10 mouse cellular contexts compared by ENCODE assay signal in genomic region chr11:68717171-68717840, GRCm38 (mm10). TPM values are rescaled to one million over a fixed set of nuclear protein-coding genes. Genes with fewer than 3 reads are reported as not detected.
A peak's percentile ranks its signal among the peaks of the same experiment; 100 is the strongest.
DNase-seq lines count a peak whose midpoint lies in the region; ATAC-seq and TF ChIP-seq lines count a peak whose summit lies in the region.
"Had no signal": no experiment of that assay in that cellular context is flagged by ENCODE, and none has a peak within 500 bp of the region (broad histone marks: within the 10 kb centered on the region; RNA-seq: fewer than 3 reads in every experiment).

No protein-coding gene starts in this region.

- no peak for TF ChIP-seq CTCF in cerebellum, adult 2 months (IDR thresholded peaks at IDR 0.05; ENCODE audit: borderline replicate concordance, insufficient read depth, low read depth, low read length)

- no peak overlapping the region for H3K4me2 ChIP-seq in limb, embryonic 11.5 days (ENCODE audit: low read depth, severe bottlenecking)
- no peak overlapping the region for H3K4me2 ChIP-seq in heart, embryonic 16.5 days (ENCODE audit: low read depth, low read length)
- no peak overlapping the region for H3K4me2 ChIP-seq in neural tube, embryonic 12.5 days (replicated peaks)
- H3K4me2 ChIP-seq: lung, embryonic 15.5 days had no signal

- H3K9ac ChIP-seq in limb, embryonic 11.5 days (ENCODE audit: low read length) = no peak overlapping the region
- no peak overlapping the region for H3K9ac ChIP-seq in heart, embryonic 16.5 days (ENCODE audit: low read length)
- no peak overlapping the region for H3K9ac ChIP-seq in neural tube, embryonic 12.5 days
- H3K9ac ChIP-seq: lung, embryonic 15.5 days had no signal

- no peak for TF ChIP-seq POLR2A in cerebellum, adult 2 months (IDR thresholded peaks at IDR 0.05; ENCODE audit: borderline replicate concordance, insufficient read depth, low read length)

- H3K36me3 ChIP-seq in limb, embryonic 11.5 days (ENCODE audit: control insufficient read depth, insufficient read depth, low read length) = 0 out of 2 replicates have a peak, but pooled peaks cover 3% of the 10 kb centered on the region
- H3K36me3 ChIP-seq in limb, embryonic 10.5 days = peaks cover 86% of the 10 kb centered on the region
- H3K36me3 ChIP-seq in heart, embryonic 16.5 days (ENCODE audit: control insufficient read depth, insufficient read depth) = peaks cover 12% of the 10 kb centered on the region
- H3K36me3 ChIP-seq in neural tube, embryonic 12.5 days = peaks cover 26% of the 10 kb centered on the region

- H3K4me3 ChIP-seq in cerebellum, adult 2 months (replicated peaks; ENCODE audit: insufficient read depth, low read depth, low read length) = no peak overlapping the region
- H3K4me3 ChIP-seq in limb, embryonic 11.5 days (ENCODE audit: low read depth, low read length) = no peak overlapping the region
- H3K4me3 ChIP-seq in limb, embryonic 10.5 days = no peak overlapping the region
- no peak overlapping the region for H3K4me3 ChIP-seq in heart, embryonic 16.5 days (ENCODE audit: low read length)
- H3K4me3 ChIP-seq in neural tube, embryonic 12.5 days = no peak overlapping the region
- H3K4me3 ChIP-seq: lung, embryonic 15.5 days had no signal

- H3K9me3 ChIP-seq in limb, embryonic 11.5 days (ENCODE audit: control insufficient read depth, low read length) = no peaks in the 10 kb centered on the region
- H3K9me3 ChIP-seq in limb, embryonic 10.5 days (replicated peaks) = no peaks in the 10 kb centered on the region
- H3K9me3 ChIP-seq in heart, embryonic 16.5 days (replicated peaks; ENCODE audit: control insufficient read depth, low read length) = no peaks in the 10 kb centered on the region
- H3K9me3 ChIP-seq in neural tube, embryonic 12.5 days = no peaks in the 10 kb centered on the region
- H3K9me3 ChIP-seq: lung, embryonic 15.5 days had no signal

- peaks cover 16% of the 10 kb centered on the region for H3K4me1 ChIP-seq in cerebellum, adult 2 months (ENCODE audit: control insufficient read depth, insufficient read depth, low read length)
- peaks cover 7% of the 10 kb centered on the region for H3K4me1 ChIP-seq in limb, embryonic 11.5 days (ENCODE audit: control insufficient read depth, insufficient read depth, low read length)
- H3K4me1 ChIP-seq in limb, embryonic 10.5 days = peaks cover 20% of the 10 kb centered on the region; the same call in 1 of the 2 replicates
- H3K4me1 ChIP-seq in heart, embryonic 16.5 days (ENCODE audit: control insufficient read depth, insufficient read depth, low read length) = peaks cover 10% of the 10 kb centered on the region
- H3K4me1 ChIP-seq in neural tube, embryonic 12.5 days = peaks cover 22% of the 10 kb centered on the region; the same call in 1 of the 2 replicates

- WGBS in cerebellum, adult 2 months = 11% methylated on average over 16 of the region's 16 CpGs
- 57% methylated on average over 16 of the region's 16 CpGs for WGBS in limb, embryonic 11.5 days
- WGBS in limb, embryonic 10.5 days = 64% methylated on average over 16 of the region's 16 CpGs
- 59% methylated on average over 16 of the region's 16 CpGs for WGBS in heart, embryonic 16.5 days
- 55% methylated on average over 16 of the region's 16 CpGs for WGBS in neural tube, embryonic 12.5 days

- no peak for ATAC-seq in limb, embryonic 11.5 days (ENCODE audit: insufficient number of reproducible peaks, low FRiP score, low TSS enrichment, low read depth)
- no peak for ATAC-seq in heart, embryonic 16.5 days (replicated peaks; ENCODE audit: extremely low read depth, insufficient read depth, low FRiP score)
- ATAC-seq in neural tube, embryonic 12.5 days (ENCODE audit: low FRiP score, low read depth) = no peak

- no peaks in the 10 kb centered on the region for H3K27me3 ChIP-seq in cerebellum, adult 2 months (ENCODE audit: control insufficient read depth, insufficient read depth, low read length)
- H3K27me3 ChIP-seq in limb, embryonic 11.5 days (ENCODE audit: control insufficient read depth, insufficient read depth, low read length) = no peaks in the 10 kb centered on the region
- H3K27me3 ChIP-seq in limb, embryonic 10.5 days (ENCODE audit: low read depth, poor library complexity, severe bottlenecking) = no peaks in the 10 kb centered on the region
- H3K27me3 ChIP-seq in heart, embryonic 16.5 days (ENCODE audit: control insufficient read depth, insufficient read depth, low read length) = no peaks in the 10 kb centered on the region
- no peaks in the 10 kb centered on the region for H3K27me3 ChIP-seq in neural tube, embryonic 12.5 days (replicated peaks)
- H3K27me3 ChIP-seq: lung, embryonic 15.5 days had no signal

- 0 out of 2 replicates have a peak overlapping the region, but pooled peaks have one; percentile 12 for H3K27ac ChIP-seq in cerebellum, adult 2 months (ENCODE audit: insufficient read depth, low read length)
- H3K27ac ChIP-seq in limb, embryonic 11.5 days (replicated peaks; ENCODE audit: low read depth, low read length) = no peak overlapping the region; the same call in 1 of the 2 replicates
- no peak overlapping the region for H3K27ac ChIP-seq in limb, embryonic 10.5 days
- peak overlapping the region; percentile 28; the same call in 1 of the 2 replicates for H3K27ac ChIP-seq in heart, embryonic 16.5 days (ENCODE audit: low read length)
- 0 out of 2 replicates have a peak overlapping the region, but pooled peaks have one; percentile 22 for H3K27ac ChIP-seq in neural tube, embryonic 12.5 days
- H3K27ac ChIP-seq: lung, embryonic 15.5 days had no signal

- DNase-seq in cerebellum, adult 2 months = peak; percentile 57 to 66
- no peak for DNase-seq in cerebellum, adult 8-10 months
- DNase-seq in limb, embryonic 11.5 days (ENCODE audit: low spot score) = peak; percentile 31
- DNase-seq in limb, embryonic 10.5 days (ENCODE audit: low spot score) = no peak
- DNase-seq in thymus, adult 18-20 months = no peak
- no peak for DNase-seq in thymus, postnatal 4 days
- DNase-seq: thymus, postnatal 14 days had no signal

RNA-seq across cellular contexts. Expression of gene Myh10, which starts 25.9 kb away (rescaled TPM):
- polyA plus RNA-seq in cerebellum, adult 2 months (2012; rRNA removed) = 177 and 180 TPM in 2 replicates
- polyA plus RNA-seq in limb, embryonic 11.5 days (2014; fragmentation: Nextera tagmentation; extraction: Ambion mirVana) = 148 and 172 TPM in 2 replicates
- 138 and 176 TPM in 2 replicates for polyA plus RNA-seq in limb, embryonic 10.5 days (2016; fragmentation: Nextera tagmentation; extraction: Ambion mirVana)
- polyA plus RNA-seq in heart, embryonic 16.5 days (2015; fragmentation: Nextera tagmentation; extraction: Ambion mirVana) = 81.1 and 104 TPM in 2 replicates
- polyA plus RNA-seq in neural tube, embryonic 12.5 days (2016; fragmentation: Nextera tagmentation; extraction: Ambion mirVana) = 126 and 129 TPM in 2 replicates

Comparison
In these comparisons a context has a peak if more than half of its experiments do, and no peak if none do; other contexts are left out.
1. DNase-seq: peak in cerebellum, adult 2 months (2 of 2) and limb, embryonic 11.5 days (single experiment); none in cerebellum, adult 8-10 months (single experiment), limb, embryonic 10.5 days (single experiment), thymus, adult 18-20 months (0 of 2) and thymus, postnatal 4 days (single experiment).
2. H3K27ac ChIP-seq: peak in cerebellum, adult 2 months (single experiment), heart, embryonic 16.5 days (single experiment) and neural tube, embryonic 12.5 days (single experiment); none in limb, embryonic 11.5 days (single experiment) and limb, embryonic 10.5 days (single experiment).